Mouse (Mus musculus) forebrain, embryonic 16.5 days (tissue): ENCODE data around the gene Dnajb12. TPM values are rescaled to one million over a fixed set of nuclear protein-coding genes. Genes with fewer than 3 reads are reported as not detected.

ENCODE experiments used
- ATAC-seq: fragments of 200-750 bp; cut with Nextera tagmentation; 2 replicates; pipeline ENCODE4 v1.8.0; 2017; ENCODE audit warnings: mild to moderate bottlenecking, moderate library complexity
- H3K27ac ChIP-seq: fragments of 300-500 bp; sonication (generic); 2 replicates; pipeline ENCODE4 v1.5.1; 2014; ENCODE audit warnings: low read length, control low read depth
- H3K27me3 ChIP-seq: fragments of 300-500 bp; sonication (generic); replicated peaks from 2 replicates; pipeline ENCODE4 v1.6.1; 2014; ENCODE audit warnings: low read length; ENCODE audit not compliant: control insufficient read depth, insufficient read depth
- H3K36me3 ChIP-seq: fragments of 300-500 bp; sonication (generic); 2 replicates; pipeline ENCODE4 v1.6.1; 2014; ENCODE audit not compliant: control insufficient read depth, insufficient read depth
- H3K4me1 ChIP-seq: fragments of 300-500 bp; sonication (generic); replicated peaks from 2 replicates; pipeline ENCODE4 v1.6.1; 2014; ENCODE audit warnings: low read length; ENCODE audit not compliant: control insufficient read depth, insufficient read depth
- H3K4me2 ChIP-seq: fragments of 300-500 bp; sonication (generic); 2 replicates; pipeline ENCODE4 v1.6.1; 2014; ENCODE audit warnings: mild to moderate bottlenecking, low read length, control low read depth
- H3K4me3 ChIP-seq: fragments of 300-500 bp; sonication (generic); replicated peaks from 2 replicates; pipeline ENCODE4 v1.5.1; 2014; ENCODE audit warnings: mild to moderate bottlenecking, low read length, control low read depth
- H3K9ac ChIP-seq: fragments of 300-500 bp; sonication (generic); replicated peaks from 2 replicates; pipeline ENCODE4 v1.6.1; 2014; ENCODE audit warnings: low read depth, low read length, control low read depth
- H3K9me3 ChIP-seq: fragments of 300-500 bp; sonication (generic); 2 replicates; pipeline ENCODE4 v1.6.1; 2016; ENCODE audit warnings: low read length; ENCODE audit not compliant: control insufficient read depth
- WGBS: fragments of 180-500 bp; shearing (Covaris S2); extraction: QIAGEN DNeasy Blood & Tissue Kit; methylation state at CpG from one replicate; pipeline ENCODE4 v1.1.7; 2014; 5-methylcytosine and 5-hydroxymethylcytosine counted together
- polyA plus RNA-seq: library from polyadenylated mRNA; unstranded; fragments of >200 nt; fragmentation: Nextera tagmentation; extraction: Ambion mirVana; gene quantifications from 2 replicates; pipeline ENCODE4 v1.2.1, GENCODE M21; 2015

Gene Dnajb12
- 18.5 and 21.2 TPM in 2 replicates for polyA plus RNA-seq

- H3K27me3 ChIP-seq, result no peaks in the 10 kb centered on the region
- H3K9ac ChIP-seq, result peak within 1 kb of the TSS; percentile 99
- under 1% methylated on average over 76 of the region's 80 CpGs for WGBS
- H3K36me3 ChIP-seq, result no peaks in the 10 kb centered on the region
- H3K4me3 ChIP-seq, result peak within 1 kb of the TSS; percentile 96
- no peaks in the 10 kb centered on the region for H3K9me3 ChIP-seq
- ATAC-seq, result peak; percentile 94
- peaks cover 21% of the 10 kb centered on the region for H3K4me1 ChIP-seq
- H3K27ac ChIP-seq, result peak within 1 kb of the TSS; percentile 100
- peak within 1 kb of the TSS; percentile 83 for H3K4me2 ChIP-seq
These were observed at the start of gene Dnajb12 for GRCm38 (mm10) chr10:59879255-59880028. Gene Dnajb12 (plus strand): TSS chr10:59879556.

- H3K27me3 ChIP-seq, result no peaks in the 10 kb centered on the region
- H3K9ac ChIP-seq, result no peak overlapping the region
- no peak overlapping the region for H3K4me2 ChIP-seq
- ATAC-seq, result no peak
- H3K27ac ChIP-seq, result no peak overlapping the region
- H3K4me1 ChIP-seq, result no peaks in the 10 kb centered on the region
- H3K9me3 ChIP-seq, result no peaks in the 10 kb centered on the region
- H3K36me3 ChIP-seq, result peaks cover 10% of the 10 kb centered on the region; the same call in 1 of the 2 replicates
- no peak overlapping the region for H3K4me3 ChIP-seq
- 94% methylated on average over 6 of the region's 6 CpGs for WGBS
These were observed 49.5 kb upstream of the Dnajb12 start for GRCm38 (mm10) chr10:59829886-59830285.

GRCm38 (mm10) chr10:59831950-59832349 is 47.4 kb upstream of the Dnajb12 start:
- no peak for ATAC-seq

GRCm38 (mm10) chr10:59835301-59836155 is 43.8 kb upstream of the Dnajb12 start:
- Histone ChIP-seq H3K4me2 (no peak overlapping the region), H3K9me3 (no peaks in the 10 kb centered on the region), H3K27ac (no peak overlapping the region), H3K9ac (no peak overlapping the region), H3K27me3 (no peaks in the 10 kb centered on the region), H3K4me3 (no peak overlapping the region), H3K36me3 (no peaks in the 10 kb centered on the region), H3K4me1 (no peaks in the 10 kb centered on the region)
- ATAC-seq, result no peak
- 89% methylated on average over 14 of the region's 14 CpGs for WGBS

More at GRCm38 (mm10) chr10:59831950-59832349, 47.4 kb upstream of the Dnajb12 start:
- H3K36me3 ChIP-seq, result peaks cover 10% of the 10 kb centered on the region; the same call in 1 of the 2 replicates
- H3K4me3 ChIP-seq, result no peak overlapping the region
- H3K27me3 ChIP-seq, result no peaks in the 10 kb centered on the region
- 94% methylated on average over 7 of the region's 7 CpGs for WGBS
- H3K4me2 ChIP-seq, result no peak overlapping the region
- H3K4me1 ChIP-seq, result no peaks in the 10 kb centered on the region
- no peaks in the 10 kb centered on the region for H3K9me3 ChIP-seq
- no peak overlapping the region for H3K9ac ChIP-seq
- no peak overlapping the region for H3K27ac ChIP-seq

GRCm38 (mm10) chr10:59837490-59837889 is 41.9 kb upstream of the Dnajb12 start:
- no peak overlapping the region for H3K4me3 ChIP-seq
- no peaks in the 10 kb centered on the region for H3K9me3 ChIP-seq
- ATAC-seq, result no peak
- no peaks in the 10 kb centered on the region for H3K27me3 ChIP-seq
- no peak overlapping the region for H3K27ac ChIP-seq
- WGBS, result 98% methylated on average over 5 of the region's 5 CpGs
- H3K36me3 ChIP-seq, result no peaks in the 10 kb centered on the region
- H3K9ac ChIP-seq, result no peak overlapping the region
- no peak overlapping the region for H3K4me2 ChIP-seq
- H3K4me1 ChIP-seq, result no peaks in the 10 kb centered on the region

GRCm38 (mm10) chr10:59841434-59841833 is 37.9 kb upstream of the Dnajb12 start:
- WGBS, result 92% methylated on average over 8 of the region's 8 CpGs
- Histone ChIP-seq H3K9me3 (no peaks in the 10 kb centered on the region), H3K27me3 (no peaks in the 10 kb centered on the region), H3K36me3 (no peaks in the 10 kb centered on the region), H3K4me3 (no peak overlapping the region), H3K27ac (no peak overlapping the region), H3K4me2 (no peak overlapping the region), H3K4me1 (no peaks in the 10 kb centered on the region), H3K9ac (no peak overlapping the region)
- ATAC-seq, result no peak

- ATAC-seq, result no peak
- Histone ChIP-seq H3K27ac (no peak overlapping the region), H3K4me3 (no peak overlapping the region), H3K9ac (no peak overlapping the region), H3K9me3 (no peaks in the 10 kb centered on the region), H3K36me3 (no peaks in the 10 kb centered on the region), H3K27me3 (no peaks in the 10 kb centered on the region), H3K4me2 (no peak overlapping the region), H3K4me1 (no peaks in the 10 kb centered on the region)
- 38% methylated on average over 5 of the region's 5 CpGs for WGBS
These were observed 36.2 kb upstream of the Dnajb12 start for GRCm38 (mm10) chr10:59843125-59843524.

- Histone ChIP-seq H3K9ac (no peak overlapping the region), H3K9me3 (no peaks in the 10 kb centered on the region), H3K4me2 (no peak overlapping the region), H3K4me3 (no peak overlapping the region), H3K27ac (no peak overlapping the region), H3K27me3 (no peaks in the 10 kb centered on the region), H3K4me1 (no peaks in the 10 kb centered on the region), H3K36me3 (no peaks in the 10 kb centered on the region)
- WGBS, result 76% methylated on average over 9 of the region's 9 CpGs
- ATAC-seq, result no peak
These were observed 34.7 kb upstream of the Dnajb12 start for GRCm38 (mm10) chr10:59844686-59845085.

- no peak overlapping the region for H3K27ac ChIP-seq
- no peak overlapping the region for H3K4me3 ChIP-seq
- ATAC-seq, result no peak
- H3K4me1 ChIP-seq, result no peaks in the 10 kb centered on the region
- no peaks in the 10 kb centered on the region for H3K27me3 ChIP-seq
- H3K9ac ChIP-seq, result no peak overlapping the region
- H3K36me3 ChIP-seq, result no peaks in the 10 kb centered on the region
- WGBS, result 80% methylated on average over 6 of the region's 6 CpGs
- H3K4me2 ChIP-seq, result no peak overlapping the region
- H3K9me3 ChIP-seq, result no peaks in the 10 kb centered on the region
These were observed 32.9 kb upstream of the Dnajb12 start for GRCm38 (mm10) chr10:59846416-59846815.
